Mouse (Mus musculus): ENCODE data around the gene Rgs12.

GRCm38 (mm10) chr5:35041268-35041829, 92.1 kb downstream of the Rgs12 start, which contains the start of gene Hgfac:
- no peak for TF ChIP-seq GATA1 (IDR thresholded peaks at IDR 0.05; ENCODE audit: low read length)
- no peak for TF ChIP-seq TAL1 (IDR thresholded peaks at IDR 0.05; ENCODE audit: low read length)
